Mouse (Mus musculus): ENCODE data around the gene Cpb2. TPM values are rescaled to one million over a fixed set of nuclear protein-coding genes. Genes with fewer than 3 reads are reported as not detected.

Gene Cpb2
- polyA plus RNA-seq, 1 experiment from 2014 or later: 19.4 TPM

- H3K9ac ChIP-seq: no peak overlapping the region
Observed at GRCm38 (mm10) chr14:75256521-75256920, 14.4 kb downstream of the Cpb2 start.

GRCm38 (mm10) chr14:75269531-75269930 is 27.4 kb downstream of the Cpb2 start:
- Histone ChIP-seq H3K4me2 (no peak overlapping the region), H3K27ac (no peak overlapping the region), H3K4me1 (no peaks in the 10 kb centered on the region), H3K27me3 (no peaks in the 10 kb centered on the region), H3K4me3 (replicated peaks) (no peak overlapping the region), H3K9ac (no peak overlapping the region), H3K36me3 (no peaks in the 10 kb centered on the region), H3K9me3 (replicated peaks) (no peaks in the 10 kb centered on the region)
- 89% methylated on average over 5 of the region's 5 CpGs for WGBS
- ATAC-seq (replicated peaks; ENCODE audit: low FRiP score): no peak

More at GRCm38 (mm10) chr14:75256521-75256920, 14.4 kb downstream of the Cpb2 start:
- Histone ChIP-seq H3K36me3 (no peaks in the 10 kb centered on the region), H3K27me3 (no peaks in the 10 kb centered on the region), H3K4me2 (no peak overlapping the region), H3K4me1 (no peaks in the 10 kb centered on the region), H3K4me3 (replicated peaks) (no peak overlapping the region), H3K27ac (no peak overlapping the region), H3K9me3 (replicated peaks) (no peaks in the 10 kb centered on the region)
- ATAC-seq (replicated peaks; ENCODE audit: low FRiP score): no peak
- 45% methylated on average over 5 of the region's 5 CpGs for WGBS

GRCm38 (mm10) chr14:75279716-75280115 is 37.6 kb downstream of the Cpb2 start:
- no peak overlapping the region for H3K4me3 ChIP-seq (replicated peaks)
- H3K27me3 ChIP-seq: 0 out of 2 replicates have a peak, but pooled peaks cover 3% of the 10 kb centered on the region
- whole genome bisulfite sequencing: 80% methylated on average over 6 of the region's 6 CpGs
- no peaks in the 10 kb centered on the region for H3K9me3 ChIP-seq (replicated peaks)
- no peaks in the 10 kb centered on the region for H3K36me3 ChIP-seq
- H3K27ac ChIP-seq: no peak overlapping the region
- ATAC-seq (replicated peaks; ENCODE audit: low FRiP score): no peak
- H3K4me2 ChIP-seq: no peak overlapping the region
- no peak overlapping the region for H3K9ac ChIP-seq
- peaks cover 3% of the 10 kb centered on the region; the same call in 1 of the 2 replicates for H3K4me1 ChIP-seq

- H3K27me3 ChIP-seq: 0 out of 2 replicates have a peak, but pooled peaks cover 3% of the 10 kb centered on the region
- no peak overlapping the region for H3K4me2 ChIP-seq
- no peaks in the 10 kb centered on the region for H3K9me3 ChIP-seq (replicated peaks)
- WGBS: 63% methylated on average over 5 of the region's 5 CpGs
- H3K4me1 ChIP-seq: peaks cover 9% of the 10 kb centered on the region
- ATAC-seq (replicated peaks; ENCODE audit: low FRiP score): no peak
- H3K27ac ChIP-seq: no peak overlapping the region
- no peaks in the 10 kb centered on the region for H3K36me3 ChIP-seq
- H3K9ac ChIP-seq: no peak overlapping the region
- no peak overlapping the region for H3K4me3 ChIP-seq (replicated peaks)
Observed at GRCm38 (mm10) chr14:75280406-75280805, 38.3 kb downstream of the Cpb2 start.

- H3K9me3 ChIP-seq (replicated peaks): no peaks in the 10 kb centered on the region
- peak overlapping the region; percentile 97 for H3K9ac ChIP-seq
- H3K36me3 ChIP-seq: no peaks in the 10 kb centered on the region
- ATAC-seq (replicated peaks; ENCODE audit: low FRiP score): peak; percentile 52
- peak overlapping the region; percentile 75 for H3K4me2 ChIP-seq
- H3K4me3 ChIP-seq (replicated peaks): peak overlapping the region; percentile 100
- peaks cover 11% of the 10 kb centered on the region for H3K4me1 ChIP-seq
- H3K27me3 ChIP-seq: 0 out of 2 replicates have a peak, but pooled peaks cover 3% of the 10 kb centered on the region
- WGBS: 2% methylated on average over 19 of the region's 19 CpGs
- peak overlapping the region; percentile 91 for H3K27ac ChIP-seq
Observed at GRCm38 (mm10) chr14:75283609-75284192, 41.6 kb downstream of the Cpb2 start.

GRCm38 (mm10) chr14:75284193-75284915 is 42.3 kb downstream of the Cpb2 start, which contains the start of gene Zc3h13:
TSS of gene Zc3h13 (plus strand) at chr14:75284373.
- under 1% methylated on average over 61 of the region's 61 CpGs for WGBS
- H3K4me2 ChIP-seq: peak within 1 kb of the TSS; percentile 75
- ATAC-seq (replicated peaks; ENCODE audit: low FRiP score): peak; percentile 98

GRCm38 (mm10) chr14:75301081-75301480 is 59.0 kb downstream of the Cpb2 start:
- Histone ChIP-seq H3K27ac (no peak overlapping the region), H3K4me3 (replicated peaks) (no peak overlapping the region), H3K36me3 (no peaks in the 10 kb centered on the region), H3K9me3 (replicated peaks) (no peaks in the 10 kb centered on the region), H3K4me1 (no peaks in the 10 kb centered on the region), H3K9ac (no peak overlapping the region), H3K4me2 (no peak overlapping the region), H3K27me3 (no peaks in the 10 kb centered on the region)
- 96% methylated on average over 1 of the region's 1 CpGs for WGBS
- no peak for ATAC-seq (replicated peaks; ENCODE audit: low FRiP score)

More at GRCm38 (mm10) chr14:75284193-75284915, 42.3 kb downstream of the Cpb2 start, which contains the start of gene Zc3h13:
- no peaks in the 10 kb centered on the region for H3K9me3 ChIP-seq (replicated peaks)
- H3K4me3 ChIP-seq (replicated peaks): peak within 1 kb of the TSS; percentile 100
- peaks cover 11% of the 10 kb centered on the region for H3K4me1 ChIP-seq
- no peaks in the 10 kb centered on the region for H3K36me3 ChIP-seq
- 0 out of 2 replicates have a peak, but pooled peaks cover 3% of the 10 kb centered on the region for H3K27me3 ChIP-seq
- H3K9ac ChIP-seq: peak within 1 kb of the TSS; percentile 97
- H3K27ac ChIP-seq: peak within 1 kb of the TSS; percentile 91

GRCm38 (mm10) chr14:75303807-75304206 is 61.7 kb downstream of the Cpb2 start:
- Histone ChIP-seq H3K27me3 (no peaks in the 10 kb centered on the region), H3K4me2 (no peak overlapping the region), H3K4me3 (replicated peaks) (no peak overlapping the region), H3K36me3 (no peaks in the 10 kb centered on the region), H3K27ac (no peak overlapping the region), H3K4me1 (no peaks in the 10 kb centered on the region), H3K9me3 (replicated peaks) (no peaks in the 10 kb centered on the region), H3K9ac (no peak overlapping the region)
- 36% methylated on average over 5 of the region's 5 CpGs for WGBS
- ATAC-seq (replicated peaks; ENCODE audit: low FRiP score): no peak

- H3K4me1 ChIP-seq: no peaks in the 10 kb centered on the region
- H3K36me3 ChIP-seq: peaks cover 11% of the 10 kb centered on the region
- no peaks in the 10 kb centered on the region for H3K9me3 ChIP-seq (replicated peaks)
- H3K9ac ChIP-seq: no peak overlapping the region
- no peak overlapping the region for H3K4me3 ChIP-seq (replicated peaks)
- H3K27ac ChIP-seq: no peak overlapping the region
- no peak overlapping the region for H3K4me2 ChIP-seq
- no peaks in the 10 kb centered on the region for H3K27me3 ChIP-seq
- no peak for ATAC-seq (replicated peaks; ENCODE audit: low FRiP score)
Observed at GRCm38 (mm10) chr14:75307855-75308254, 65.8 kb downstream of the Cpb2 start.

- H3K4me2 ChIP-seq: no peak overlapping the region
- no peak overlapping the region for H3K4me3 ChIP-seq (replicated peaks)
- WGBS: 55% methylated on average over 5 of the region's 5 CpGs
- H3K9ac ChIP-seq: no peak overlapping the region
- H3K27me3 ChIP-seq: no peaks in the 10 kb centered on the region
- no peak overlapping the region for H3K27ac ChIP-seq
- ATAC-seq (replicated peaks; ENCODE audit: low FRiP score): no peak
- H3K36me3 ChIP-seq: peaks cover 14% of the 10 kb centered on the region
- H3K4me1 ChIP-seq: no peaks in the 10 kb centered on the region
- no peaks in the 10 kb centered on the region for H3K9me3 ChIP-seq (replicated peaks)
Observed at GRCm38 (mm10) chr14:75309336-75309992, 67.4 kb downstream of the Cpb2 start.

GRCm38 (mm10) chr14:75314484-75314883 is 72.4 kb downstream of the Cpb2 start:
- Histone ChIP-seq H3K4me1 (no peaks in the 10 kb centered on the region), H3K4me3 (replicated peaks) (no peak overlapping the region), H3K9me3 (replicated peaks) (no peaks in the 10 kb centered on the region), H3K36me3 (peaks cover 16% of the 10 kb centered on the region), H3K9ac (no peak overlapping the region), H3K27me3 (no peaks in the 10 kb centered on the region), H3K4me2 (no peak overlapping the region), H3K27ac (no peak overlapping the region)
- ATAC-seq (replicated peaks; ENCODE audit: low FRiP score): no peak
- 95% methylated on average over 2 of the region's 2 CpGs for WGBS

GRCm38 (mm10) chr14:75318736-75319135 is 76.6 kb downstream of the Cpb2 start:
- no peak overlapping the region for H3K4me2 ChIP-seq
- no peak for ATAC-seq (replicated peaks; ENCODE audit: low FRiP score)
- 87% methylated on average over 2 of the region's 2 CpGs for WGBS
- H3K4me3 ChIP-seq (replicated peaks): no peak overlapping the region
- H3K9ac ChIP-seq: no peak overlapping the region
- no peaks in the 10 kb centered on the region for H3K9me3 ChIP-seq (replicated peaks)
- no peaks in the 10 kb centered on the region for H3K4me1 ChIP-seq
- H3K36me3 ChIP-seq: peaks cover 34% of the 10 kb centered on the region
- no peak overlapping the region for H3K27ac ChIP-seq
- H3K27me3 ChIP-seq: no peaks in the 10 kb centered on the region

Data from kidney, embryonic 15.5 days (tissue).